Mouse (Mus musculus): ENCODE measurements around the gene Rftn1. TPM values are rescaled to one million over a fixed set of nuclear protein-coding genes. Genes with fewer than 3 reads are reported as not detected.

Gene Rftn1
- polyA plus RNA-seq, 1 experiment from 2014 or later = 14.7 TPM

- Histone ChIP-seq H3K27ac (no peak overlapping the region), H3K4me2 (no peak overlapping the region), H3K9me3 (replicated peaks) (no peaks in the 10 kb centered on the region), H3K27me3 (peaks cover 25% of the 10 kb centered on the region), H3K36me3 (no peaks in the 10 kb centered on the region), H3K4me1 (0 out of 2 replicates have a peak, but pooled peaks cover 7% of the 10 kb centered on the region), H3K9ac (no peak overlapping the region), H3K4me3 (replicated peaks) (no peak overlapping the region)
- 23% methylated on average over 10 of the region's 10 CpGs for WGBS
- ATAC-seq (replicated peaks; ENCODE audit: low FRiP score) = no peak
Measured at GRCm38 (mm10) chr17:50196005-50196672, 5.7 kb upstream of the Rftn1 start.

DNA sequence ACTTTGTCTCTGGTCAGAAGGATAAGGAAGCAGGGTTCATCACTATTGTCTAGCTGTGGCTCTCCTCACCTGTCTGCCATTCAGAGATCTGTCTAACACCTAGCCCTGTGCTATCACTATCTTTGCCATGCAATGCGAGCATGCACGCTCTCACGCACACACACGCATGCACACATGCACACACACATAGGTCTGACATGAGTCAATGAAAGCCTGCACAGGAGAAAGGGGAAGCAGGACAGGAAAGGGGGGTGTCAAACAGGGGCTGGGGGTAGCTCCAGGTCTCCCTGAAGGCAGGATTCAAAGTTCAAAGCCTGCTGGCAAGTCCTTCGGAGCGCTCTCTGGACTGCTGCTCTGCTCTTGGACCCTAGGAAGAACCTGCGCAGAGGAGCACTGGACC, 4.9 kb upstream of the Rftn1 start:
- Histone ChIP-seq H3K9me3 (replicated peaks) (no peaks in the 10 kb centered on the region), H3K36me3 (no peaks in the 10 kb centered on the region), H3K4me3 (replicated peaks) (no peak overlapping the region), H3K4me2 (no peak overlapping the region), H3K4me1 (peaks cover 12% of the 10 kb centered on the region), H3K9ac (no peak overlapping the region), H3K27ac (no peak overlapping the region), H3K27me3 (peaks cover 32% of the 10 kb centered on the region)
- 96% methylated on average over 7 of the region's 7 CpGs for WGBS
- ATAC-seq (replicated peaks; ENCODE audit: low FRiP score) = no peak

- H3K9ac ChIP-seq = no peak overlapping the region
- no peaks in the 10 kb centered on the region for H3K36me3 ChIP-seq
- peaks cover 38% of the 10 kb centered on the region for H3K27me3 ChIP-seq
- no peak for ATAC-seq (replicated peaks; ENCODE audit: low FRiP score)
- no peaks in the 10 kb centered on the region for H3K9me3 ChIP-seq (replicated peaks)
- H3K27ac ChIP-seq = no peak overlapping the region
- no peak overlapping the region for H3K4me3 ChIP-seq (replicated peaks)
- H3K4me1 ChIP-seq = peaks cover 18% of the 10 kb centered on the region
- 66% methylated on average over 3 of the region's 3 CpGs for WGBS
- H3K4me2 ChIP-seq = no peak overlapping the region
Measured at GRCm38 (mm10) chr17:50194541-50194940, 4.1 kb upstream of the Rftn1 start.

GRCm38 (mm10) chr17:50193653-50194052, 3.2 kb upstream of the Rftn1 start:
- Histone ChIP-seq H3K36me3 (no peaks in the 10 kb centered on the region), H3K4me1 (peaks cover 20% of the 10 kb centered on the region), H3K27ac (no peak overlapping the region), H3K9me3 (replicated peaks) (no peaks in the 10 kb centered on the region), H3K27me3 (peaks cover 38% of the 10 kb centered on the region), H3K9ac (no peak overlapping the region), H3K4me2 (no peak overlapping the region), H3K4me3 (replicated peaks) (no peak overlapping the region)
- no peak for ATAC-seq (replicated peaks; ENCODE audit: low FRiP score)
- 50% methylated on average over 3 of the region's 3 CpGs for WGBS

DNA sequence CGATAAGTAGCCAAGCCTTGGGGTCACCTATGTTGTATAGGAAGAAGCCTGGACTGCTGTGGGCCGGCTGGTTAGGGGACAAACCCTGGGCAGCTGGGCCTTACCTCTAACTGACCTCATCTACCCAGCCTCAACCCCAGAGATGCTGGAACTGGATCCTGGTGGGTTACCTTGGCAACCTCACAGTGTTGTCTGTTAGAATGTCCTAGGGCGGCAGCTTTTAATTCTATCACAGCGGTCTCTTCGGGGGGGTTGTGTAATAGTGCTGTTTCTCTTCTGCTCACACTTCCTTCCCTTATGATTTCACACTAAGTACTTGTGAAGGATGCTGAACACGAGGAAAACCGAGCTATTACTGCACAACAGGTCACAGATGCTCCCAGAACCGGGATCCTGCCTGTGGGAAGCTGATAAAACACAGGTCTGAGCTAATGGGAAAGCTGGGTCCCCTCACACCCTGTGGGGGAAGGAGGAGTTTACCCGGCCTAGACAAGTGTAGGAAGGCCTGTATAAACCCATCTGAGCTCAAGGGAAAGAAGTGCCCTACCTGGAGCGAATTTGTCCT, 2.0 kb upstream of the Rftn1 start:
- H3K36me3 ChIP-seq = no peaks in the 10 kb centered on the region
- H3K9me3 ChIP-seq (replicated peaks) = no peaks in the 10 kb centered on the region
- H3K27me3 ChIP-seq = peaks cover 38% of the 10 kb centered on the region
- peaks cover 20% of the 10 kb centered on the region for H3K4me1 ChIP-seq
- 60% methylated on average over 10 of the region's 10 CpGs for WGBS
- H3K4me3 ChIP-seq (replicated peaks) = no peak overlapping the region
- ATAC-seq (replicated peaks; ENCODE audit: low FRiP score) = no peak
- H3K9ac ChIP-seq = no peak overlapping the region
- H3K27ac ChIP-seq = no peak overlapping the region
- no peak overlapping the region for H3K4me2 ChIP-seq

DNA sequence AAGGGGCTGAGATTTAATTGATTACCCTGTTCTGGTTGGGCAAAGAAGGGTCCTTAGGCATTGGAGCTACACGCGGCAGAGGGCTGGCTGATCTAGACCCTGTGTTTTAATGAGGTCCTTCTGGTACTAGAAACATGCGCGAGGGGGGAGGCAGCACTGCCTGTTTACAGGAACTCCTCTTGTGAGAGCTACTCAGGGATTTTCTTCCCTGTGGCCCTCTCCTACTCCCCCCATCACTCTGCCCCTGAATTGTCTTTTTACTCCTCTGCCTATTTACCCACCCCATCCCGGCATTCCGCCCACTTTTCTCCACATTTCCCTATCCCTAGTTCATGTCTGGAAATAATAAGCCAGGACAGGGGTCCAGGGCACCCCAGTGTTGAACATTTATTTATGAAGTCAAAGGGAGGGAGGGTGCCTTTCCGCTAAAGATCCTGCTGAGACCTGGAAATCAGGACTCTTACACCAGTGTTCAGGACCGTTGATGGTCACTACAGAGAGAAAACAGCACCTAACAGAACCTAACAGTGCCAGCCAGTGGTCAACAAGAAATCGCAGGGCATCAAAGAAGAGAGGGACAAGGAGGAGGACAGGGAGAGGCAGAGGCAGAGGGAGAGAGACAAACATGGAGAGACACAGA, 964 bp upstream of the Rftn1 start:
- no peak overlapping the region for H3K4me2 ChIP-seq
- 46% methylated on average over 9 of the region's 9 CpGs for WGBS
- peaks cover 38% of the 10 kb centered on the region for H3K27me3 ChIP-seq
- no peak overlapping the region for H3K4me3 ChIP-seq (replicated peaks)
- H3K4me1 ChIP-seq = peaks cover 20% of the 10 kb centered on the region
- no peak for ATAC-seq (replicated peaks; ENCODE audit: low FRiP score)
- H3K9ac ChIP-seq = no peak overlapping the region
- no peaks in the 10 kb centered on the region for H3K9me3 ChIP-seq (replicated peaks)
- no peak overlapping the region for H3K27ac ChIP-seq
- H3K36me3 ChIP-seq = no peaks in the 10 kb centered on the region

DNA sequence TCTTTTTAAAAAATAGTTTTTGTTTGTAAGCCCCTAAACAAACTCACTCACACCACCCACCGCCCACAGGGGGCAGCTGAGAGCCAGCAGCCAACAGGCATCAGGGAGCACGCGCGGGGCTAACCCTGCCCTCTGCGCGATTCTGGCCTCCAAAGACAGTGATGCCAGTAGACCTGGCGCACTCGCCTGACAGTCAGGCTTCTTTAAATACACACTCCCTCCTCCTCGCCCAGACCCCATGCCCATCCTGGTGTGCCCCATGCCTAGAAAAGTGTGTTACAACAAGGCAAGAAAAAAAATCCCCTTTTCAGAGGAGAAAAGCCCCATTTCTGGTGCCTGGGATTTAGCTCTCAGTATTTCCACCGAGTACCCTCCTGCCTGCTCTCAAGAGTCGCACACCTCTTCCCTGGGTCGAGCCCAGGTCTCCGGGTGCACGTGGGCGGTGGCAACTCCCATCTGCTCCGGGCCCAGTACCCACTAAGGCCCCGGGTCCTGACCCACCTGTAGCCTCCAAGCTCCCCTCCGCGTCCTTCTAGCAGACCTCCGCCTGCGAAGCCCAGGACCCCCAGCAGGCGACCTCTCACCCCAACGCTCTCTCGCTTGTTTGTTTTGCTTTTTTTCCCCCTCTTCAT, 977 bp downstream of the Rftn1 start:
- ATAC-seq (replicated peaks; ENCODE audit: low FRiP score) = peak; percentile 67
- peaks cover 38% of the 10 kb centered on the region for H3K27me3 ChIP-seq

GRCm38 (mm10) chr17:50188662-50189345, 1.7 kb downstream of the Rftn1 start:
- WGBS = 71% methylated on average over 12 of the region's 12 CpGs

More for the DNA sequence above, 977 bp downstream of the Rftn1 start:
- no peak overlapping the region for H3K27ac ChIP-seq
- peak overlapping the region; percentile 65 for H3K9ac ChIP-seq
- no peaks in the 10 kb centered on the region for H3K36me3 ChIP-seq
- peaks cover 13% of the 10 kb centered on the region for H3K4me1 ChIP-seq
- peak overlapping the region; percentile 98 for H3K4me2 ChIP-seq
- WGBS = 1% methylated on average over 24 of the region's 24 CpGs
- no peaks in the 10 kb centered on the region for H3K9me3 ChIP-seq (replicated peaks)
- H3K4me3 ChIP-seq (replicated peaks) = peak overlapping the region; percentile 73

DNA sequence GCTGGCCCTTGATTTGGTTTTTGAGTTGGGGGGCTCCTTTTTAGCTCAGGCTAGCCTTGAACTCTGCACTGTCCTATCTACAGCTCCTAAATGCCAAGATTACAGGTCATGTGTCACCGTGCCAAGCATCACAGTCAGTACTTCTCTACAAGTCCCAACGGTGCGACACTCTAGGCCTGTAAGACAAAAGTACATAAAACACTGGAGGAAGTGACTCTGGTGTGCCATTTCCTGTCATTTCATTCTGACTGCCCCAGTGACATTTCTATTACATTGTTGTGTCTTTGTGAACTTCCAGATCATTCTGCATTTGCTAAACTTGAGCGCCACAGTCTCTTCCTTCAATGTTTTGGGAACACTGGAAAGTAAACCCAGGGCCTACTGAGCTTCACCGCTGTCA, 4.9 kb downstream of the Rftn1 start:
- Histone ChIP-seq H3K36me3 (no peaks in the 10 kb centered on the region), H3K4me3 (replicated peaks) (no peak overlapping the region), H3K9me3 (replicated peaks) (no peaks in the 10 kb centered on the region), H3K27me3 (peaks cover 8% of the 10 kb centered on the region), H3K27ac (no peak overlapping the region), H3K9ac (no peak overlapping the region), H3K4me2 (no peak overlapping the region), H3K4me1 (peaks cover 10% of the 10 kb centered on the region)
- WGBS = 73% methylated on average over 5 of the region's 5 CpGs
- no peak for ATAC-seq (replicated peaks; ENCODE audit: low FRiP score)

More at GRCm38 (mm10) chr17:50188662-50189345, 1.7 kb downstream of the Rftn1 start:
- H3K9ac ChIP-seq = no peak overlapping the region; the same call in 1 of the 2 replicates
- H3K4me1 ChIP-seq = peaks cover 13% of the 10 kb centered on the region
- peak overlapping the region; percentile 98 for H3K4me2 ChIP-seq
- H3K27me3 ChIP-seq = peaks cover 38% of the 10 kb centered on the region
- no peaks in the 10 kb centered on the region for H3K9me3 ChIP-seq (replicated peaks)
- peak; percentile 7; the same call in 1 of the 2 replicates for ATAC-seq (replicated peaks; ENCODE audit: low FRiP score)
- no peak overlapping the region; the same call in 1 of the 2 replicates for H3K4me3 ChIP-seq (replicated peaks)
- H3K27ac ChIP-seq = no peak overlapping the region
- no peaks in the 10 kb centered on the region for H3K36me3 ChIP-seq

DNA sequence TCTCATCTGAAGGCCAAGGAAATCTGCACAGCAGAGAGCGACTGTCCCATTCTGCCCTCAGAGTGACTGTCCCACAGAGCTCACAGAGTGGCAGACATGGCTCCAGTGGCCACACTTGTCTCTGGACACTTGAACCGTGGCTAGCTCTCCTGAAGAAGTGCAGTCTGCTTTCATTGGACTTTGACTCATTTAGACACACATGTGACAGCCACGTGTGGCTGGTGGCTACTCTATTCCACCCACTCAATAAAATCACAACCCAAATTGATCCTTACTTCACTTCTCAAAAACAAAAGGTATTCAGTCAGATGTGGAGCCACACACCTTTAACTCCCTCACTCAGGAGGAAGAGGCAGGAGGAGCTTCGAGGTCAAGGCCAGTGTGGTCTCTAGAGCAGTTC, 5.4 kb downstream of the Rftn1 start:
- Histone ChIP-seq H3K9me3 (replicated peaks) (no peaks in the 10 kb centered on the region), H3K27me3 (peaks cover 3% of the 10 kb centered on the region), H3K4me2 (no peak overlapping the region), H3K4me3 (replicated peaks) (no peak overlapping the region), H3K9ac (no peak overlapping the region), H3K27ac (no peak overlapping the region), H3K36me3 (no peaks in the 10 kb centered on the region), H3K4me1 (peaks cover 7% of the 10 kb centered on the region)
- no peak for ATAC-seq (replicated peaks; ENCODE audit: low FRiP score)
- 71% methylated on average over 4 of the region's 4 CpGs for WGBS

DNA sequence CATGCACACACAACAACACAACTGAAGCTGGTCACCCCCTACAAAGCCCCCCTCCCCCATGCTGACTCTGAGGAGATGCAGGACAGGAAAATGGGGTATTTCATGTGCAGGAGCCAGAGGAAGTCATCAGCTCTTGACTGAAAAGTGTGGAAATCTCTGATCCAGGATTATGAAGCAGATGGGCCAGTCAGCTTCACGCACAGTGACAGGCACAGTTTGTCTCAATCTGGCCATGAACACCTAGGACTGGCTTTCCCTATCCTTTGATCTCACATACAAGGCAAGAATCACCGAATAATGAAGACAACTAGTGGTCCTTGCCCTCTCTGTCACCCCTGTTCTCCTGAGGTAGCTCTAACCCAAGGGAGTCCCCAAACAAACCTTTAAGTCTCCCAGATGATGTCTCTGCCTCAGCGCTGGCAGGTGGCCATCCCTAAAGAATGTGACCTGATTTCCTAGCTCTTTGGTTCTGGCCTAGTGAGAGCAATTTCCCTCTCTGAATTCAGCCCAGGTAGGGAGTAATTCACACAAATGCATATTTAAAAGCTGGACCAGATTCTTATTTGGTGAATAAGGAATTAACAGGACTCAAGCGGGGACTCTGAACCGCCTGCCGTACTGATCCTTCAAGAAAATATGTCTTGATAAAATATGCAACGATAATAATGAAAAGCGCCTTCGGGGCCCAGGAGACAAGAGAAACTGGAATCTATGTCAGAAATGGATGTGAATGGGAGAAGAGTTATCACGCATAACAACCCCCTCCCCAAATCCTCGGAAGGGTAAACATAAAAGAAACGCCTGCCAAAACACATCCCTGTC, 6.0 kb downstream of the Rftn1 start:
- no peaks in the 10 kb centered on the region for H3K36me3 ChIP-seq
- no peak overlapping the region for H3K4me2 ChIP-seq
- 81% methylated on average over 12 of the region's 12 CpGs for WGBS
- H3K27me3 ChIP-seq = no peaks in the 10 kb centered on the region
- H3K9ac ChIP-seq = no peak overlapping the region
- H3K4me1 ChIP-seq = peaks cover 1% of the 10 kb centered on the region
- no peak overlapping the region for H3K27ac ChIP-seq
- no peak for ATAC-seq (replicated peaks; ENCODE audit: low FRiP score)
- no peak overlapping the region for H3K4me3 ChIP-seq (replicated peaks)
- no peaks in the 10 kb centered on the region for H3K9me3 ChIP-seq (replicated peaks)
